Mouse (Mus musculus) B cell, adult 62 days (primary cell): ENCODE measurements around the gene Gm12695. TPM values are rescaled to one million over a fixed set of nuclear protein-coding genes. Genes with fewer than 3 reads are reported as not detected.

Source experiments
- total RNA-seq: library from RNA; stranded (reverse); gene quantifications from 4 replicates; pipeline ENCODE4 v1.2.4, GENCODE M21; 2023

Gm12695 gene
- not detected in 4 replicates for total RNA-seq

GRCm38 (mm10) chr4:96785086-96785485 lies at the start of gene Gm12695:
Gm12695 (minus strand) TSS chr4:96785186.

Other genes with a start within 250 kb of the Gm12695 start
- gene Cyp2j6, start 231.5 kb downstream of the Gm12695 start, total RNA-seq: not detected in 4 replicates
- not detected in 4 replicates for gene Cyp2j9, start 193.6 kb downstream of the Gm12695 start, total RNA-seq
- gene Cyp2j5, start 121.0 kb downstream of the Gm12695 start, total RNA-seq: not detected in 4 replicates